Mouse (Mus musculus) ES-Bruce4 (cell line): ENCODE data around the gene Rere.

Experiments
- CTCF ChIP-seq: IDR thresholded peaks from one replicate; pipeline ENCODE4 v1.8.1; 2011; ENCODE audit warnings: low read depth, low read length
- POLR2A ChIP-seq: IDR thresholded peaks from one replicate; pipeline ENCODE4 v1.8.1; 2011; ENCODE audit warnings: low read length; ENCODE audit not compliant: insufficient read depth

DNA sequence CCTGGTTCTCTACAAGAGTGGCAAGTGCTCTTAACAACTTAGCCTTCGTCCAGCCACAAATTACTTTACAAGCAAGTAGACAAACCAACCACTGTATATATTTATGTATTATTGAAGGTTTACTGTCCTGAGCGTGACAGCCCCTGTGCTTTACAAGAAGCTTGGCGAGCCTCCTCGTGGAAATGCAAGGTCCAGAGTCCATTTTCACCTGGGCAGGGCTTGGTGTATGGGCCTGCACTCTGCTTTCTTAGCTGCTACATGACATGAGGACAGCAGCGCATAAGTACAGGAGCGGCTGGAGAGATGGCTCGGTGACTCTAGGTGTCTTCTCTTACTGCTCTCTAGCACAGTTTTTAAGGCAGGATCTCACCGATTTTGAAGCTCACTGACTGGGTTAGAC lies 21.3 kb downstream of the Rere start:
- no peak for TF ChIP-seq POLR2A
- TF ChIP-seq CTCF = no peak
